Mouse (Mus musculus) limb, embryonic 14.5 days (tissue): ENCODE data around the gene Cdh5. TPM values are rescaled to one million over a fixed set of nuclear protein-coding genes. Genes with fewer than 3 reads are reported as not detected.
"Not testable (repeated sequence)": the region's sequence is repeated elsewhere in the genome, so short reads cannot be mapped to it uniquely, and the experiment has no call there.

Source experiments
- ATAC-seq: fragments of 200-750 bp; cut with Nextera tagmentation; 2 replicates; pipeline ENCODE4 v1.8.0; 2017; ENCODE audit warnings: low read depth, moderate number of reproducible peaks, moderate TSS enrichment; ENCODE audit not compliant: low FRiP score
- DNase-seq: peaks from one replicate; pipeline ENCODE4 v3.0.0-alpha.2; 2015; ENCODE audit warnings: low spot score
- H3K27ac ChIP-seq: fragments of 300-500 bp; sonication (generic); replicated peaks from 2 replicates; pipeline ENCODE4 v1.5.1; 2014; ENCODE audit warnings: low read depth, mild to moderate bottlenecking, low read length, moderate library complexity, mixed read lengths
- H3K27me3 ChIP-seq: fragments of 300-500 bp; sonication (generic); 2 replicates; pipeline ENCODE4 v1.6.1; 2014; ENCODE audit warnings: low read length, mixed read lengths; ENCODE audit not compliant: control insufficient read depth, insufficient read depth
- H3K36me3 ChIP-seq: fragments of 300-500 bp; sonication (generic); 2 replicates; pipeline ENCODE4 v1.6.1; 2014; ENCODE audit warnings: mild to moderate bottlenecking, low read length, moderate library complexity, mixed read lengths; ENCODE audit not compliant: control insufficient read depth, insufficient read depth
- H3K4me1 ChIP-seq: fragments of 300-500 bp; sonication (generic); 2 replicates; pipeline ENCODE4 v1.6.1; 2014; ENCODE audit warnings: antibody characterized with exemption, low read length, mixed read lengths; ENCODE audit not compliant: control insufficient read depth, insufficient read depth
- H3K4me2 ChIP-seq: fragments of 300-500 bp; sonication (generic); replicated peaks from 2 replicates; pipeline ENCODE4 v1.6.1; 2014; ENCODE audit warnings: low read depth, mild to moderate bottlenecking, low read length, moderate library complexity; ENCODE audit not compliant: severe bottlenecking
- H3K4me3 ChIP-seq: fragments of 300-500 bp; sonication (generic); replicated peaks from 2 replicates; pipeline ENCODE4 v1.5.1; 2014; ENCODE audit warnings: low read length
- H3K9ac ChIP-seq: fragments of 300-500 bp; sonication (generic); 2 replicates; pipeline ENCODE4 v1.6.1; 2014; ENCODE audit warnings: mild to moderate bottlenecking, low read depth, low read length, moderate library complexity; ENCODE audit not compliant: severe bottlenecking
- H3K9me3 ChIP-seq: fragments of 300-500 bp; sonication (generic); 2 replicates; pipeline ENCODE4 v1.6.1; 2016; ENCODE audit warnings: low read length; ENCODE audit not compliant: control insufficient read depth
- POLR2A ChIP-seq: fragments of 200-500 bp; IDR thresholded peaks from 2 replicates; pipeline ENCODE4 v1.8.0; 2012; ENCODE audit warnings: inconsistent platforms, mild to moderate bottlenecking, moderate library complexity, borderline replicate concordance; ENCODE audit not compliant: insufficient read depth, insufficient read length; ENCODE audit errors: extremely low read depth
- WGBS: fragments of 180-500 bp; shearing (Covaris S2); extraction: QIAGEN DNeasy Blood & Tissue Kit; methylation state at CpG from one replicate; pipeline ENCODE4 v1.1.7; 2014; 5-methylcytosine and 5-hydroxymethylcytosine counted together
- polyA plus RNA-seq, 2 experiments: library from polyadenylated mRNA; depleted of rRNA in 1 of 2; stranded (reverse) in 1 of 2; unstranded in 1 of 2; fragments of >200 nt; fragmentation: Nextera tagmentation in 1 of 2; extraction: Ambion mirVana in 1 of 2; gene quantifications; 2 replicates each; pipeline versions ENCODE4 v1.2.1 to v1.2.3; 2012 to 2014

Cdh5 gene
- polyA plus RNA-seq, 2 experiments: 34.6 to 58.0 TPM

DNA sequence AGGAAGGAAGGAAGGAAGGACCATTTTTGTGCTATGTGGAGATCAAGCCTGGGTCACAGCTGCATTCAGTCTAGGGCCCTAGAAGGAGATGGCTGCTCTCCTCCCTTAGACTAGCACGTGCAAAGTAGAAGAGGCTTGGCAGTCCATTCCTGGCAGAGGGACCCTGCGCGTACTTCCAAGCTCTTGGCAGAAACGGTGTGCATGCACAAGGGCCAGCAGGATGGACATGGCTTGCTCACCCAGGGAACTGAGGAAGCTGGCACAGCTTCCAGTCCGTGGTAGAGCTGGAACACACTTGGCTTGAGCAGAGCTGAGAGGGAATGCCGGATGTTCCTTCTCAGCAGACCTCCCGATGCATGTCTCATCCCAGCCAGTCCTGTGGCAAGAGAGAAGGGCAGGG, 36.2 kb upstream of the Cdh5 start:
- Histone ChIP-seq H3K4me1 (peaks cover 17% of the 10 kb centered on the region; the same call in 1 of the 2 replicates), H3K27me3 (no peaks in the 10 kb centered on the region), H3K9me3 (no peaks in the 10 kb centered on the region), H3K9ac (no peak overlapping the region), H3K4me2 (no peak overlapping the region), H3K27ac (no peak overlapping the region), H3K36me3 (no peaks in the 10 kb centered on the region), H3K4me3 (no peak overlapping the region)
- no peak for ATAC-seq
- DNase-seq: no peak
- no peak for TF ChIP-seq POLR2A
- 89% methylated on average over 7 of the region's 7 CpGs for WGBS

DNA sequence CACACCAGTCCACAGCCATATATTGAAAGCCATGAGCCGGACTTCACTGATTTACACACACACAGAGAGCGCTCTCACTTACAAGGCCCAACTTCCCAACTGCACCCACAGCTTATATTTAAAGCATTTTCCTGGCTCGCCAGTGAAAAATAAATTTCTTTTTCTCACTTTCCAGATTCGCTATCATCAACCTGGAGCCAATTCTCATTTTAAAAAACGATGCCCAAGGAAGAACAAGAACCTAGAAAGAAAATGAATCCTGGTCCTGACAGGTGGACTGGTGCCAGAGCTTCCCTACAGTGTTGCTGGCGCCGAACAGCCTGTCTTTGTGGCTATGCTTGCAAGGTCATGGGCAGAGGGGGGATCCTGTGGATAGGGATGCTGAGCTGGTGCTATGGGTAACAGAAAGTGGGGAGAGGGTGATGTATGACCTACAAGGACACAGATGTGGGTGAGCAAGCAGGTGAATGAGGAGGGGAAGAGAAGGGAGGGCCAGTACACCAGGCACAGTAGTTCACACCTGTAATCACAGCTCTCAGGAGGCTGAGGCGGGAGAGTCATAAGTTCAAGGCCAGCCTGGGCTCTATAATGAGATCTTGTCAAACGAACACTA, 35.4 kb upstream of the Cdh5 start:
- Histone ChIP-seq H3K36me3 (no peaks in the 10 kb centered on the region), H3K4me2 (no peak overlapping the region), H3K27ac (no peak overlapping the region), H3K27me3 (no peaks in the 10 kb centered on the region), H3K4me3 (no peak overlapping the region), H3K9ac (no peak overlapping the region), H3K9me3 (no peaks in the 10 kb centered on the region), H3K4me1 (peaks cover 14% of the 10 kb centered on the region; the same call in 1 of the 2 replicates)
- ATAC-seq (no peak), DNase-seq (no peak)
- WGBS: 88% methylated on average over 9 of the region's 9 CpGs
- no peak for TF ChIP-seq POLR2A

DNA sequence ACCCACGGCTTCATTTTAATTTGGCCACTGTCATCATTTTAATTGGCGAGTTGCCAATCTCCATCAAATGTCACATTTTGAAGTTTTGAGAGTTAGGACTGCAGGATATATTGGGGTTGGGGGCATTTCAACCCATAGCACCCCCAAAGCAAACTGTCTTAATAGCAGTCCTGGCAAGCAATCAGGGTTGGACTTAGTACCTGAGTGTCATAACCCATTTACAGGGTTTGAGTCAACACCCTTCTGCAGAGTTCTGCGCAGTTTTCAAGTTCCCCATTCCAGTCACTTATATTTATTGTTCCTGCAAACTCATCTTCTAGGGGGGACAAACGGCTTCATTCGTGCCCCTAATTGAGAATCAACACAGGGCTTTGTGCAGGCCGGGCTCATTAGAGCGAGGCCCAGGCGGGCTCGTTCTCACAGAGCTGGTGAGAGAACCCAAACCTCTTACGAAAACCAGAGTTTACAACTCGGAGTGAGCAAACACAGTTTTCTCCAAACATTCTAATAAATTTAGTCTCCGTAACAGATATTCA, 34.0 kb upstream of the Cdh5 start:
- ATAC-seq (no peak), DNase-seq (no peak)
- Histone ChIP-seq H3K27me3 (no peaks in the 10 kb centered on the region), H3K4me1 (peaks cover 7% of the 10 kb centered on the region; the same call in 1 of the 2 replicates), H3K36me3 (no peaks in the 10 kb centered on the region), H3K27ac (no peak overlapping the region), H3K9me3 (no peaks in the 10 kb centered on the region), H3K4me3 (no peak overlapping the region), H3K4me2 (no peak overlapping the region), H3K9ac (no peak overlapping the region)
- 69% methylated on average over 12 of the region's 12 CpGs for WGBS
- no peak for TF ChIP-seq POLR2A

DNA sequence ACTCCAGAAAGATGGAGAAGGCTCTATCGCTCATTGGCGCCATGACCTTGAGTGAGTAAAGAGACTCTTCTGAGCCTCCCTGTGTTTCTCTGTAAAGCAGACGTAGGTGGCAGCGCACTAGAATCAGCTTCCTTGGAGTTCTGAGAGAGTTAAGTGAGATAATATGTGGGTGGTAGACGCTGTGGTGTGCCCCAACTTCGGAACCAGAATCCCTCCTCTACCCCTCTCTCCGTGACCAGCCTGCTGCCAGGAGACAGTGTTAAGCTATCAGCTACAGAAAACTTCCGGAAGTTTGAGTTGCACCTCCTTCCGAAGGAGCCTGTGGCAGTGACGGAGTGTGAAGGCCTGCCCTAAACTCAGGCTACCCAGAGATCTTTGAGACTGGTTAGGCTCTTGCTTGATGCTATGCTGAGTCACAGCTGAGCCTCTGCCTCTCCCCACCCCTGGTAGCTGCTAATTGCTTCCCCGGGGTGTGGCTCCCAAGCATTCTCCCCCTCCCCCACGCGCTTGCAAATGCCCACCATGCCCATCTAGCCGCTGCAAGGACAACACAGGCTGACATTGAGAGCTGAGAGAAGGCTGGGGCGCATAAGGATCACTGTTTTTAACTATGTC, 32.9 kb upstream of the Cdh5 start:
- ATAC-seq (no peak), DNase-seq (no peak)
- H3K27ac ChIP-seq: no peak overlapping the region
- H3K4me2 ChIP-seq: no peak overlapping the region
- TF ChIP-seq POLR2A: no peak
- no peak overlapping the region for H3K4me3 ChIP-seq
- 0 out of 2 replicates have a peak, but pooled peaks cover 4% of the 10 kb centered on the region for H3K4me1 ChIP-seq
- H3K9me3 ChIP-seq: no peaks in the 10 kb centered on the region
- no peaks in the 10 kb centered on the region for H3K27me3 ChIP-seq
- WGBS: 72% methylated on average over 15 of the region's 15 CpGs
- H3K36me3 ChIP-seq: no peaks in the 10 kb centered on the region
- H3K9ac ChIP-seq: no peak overlapping the region

DNA sequence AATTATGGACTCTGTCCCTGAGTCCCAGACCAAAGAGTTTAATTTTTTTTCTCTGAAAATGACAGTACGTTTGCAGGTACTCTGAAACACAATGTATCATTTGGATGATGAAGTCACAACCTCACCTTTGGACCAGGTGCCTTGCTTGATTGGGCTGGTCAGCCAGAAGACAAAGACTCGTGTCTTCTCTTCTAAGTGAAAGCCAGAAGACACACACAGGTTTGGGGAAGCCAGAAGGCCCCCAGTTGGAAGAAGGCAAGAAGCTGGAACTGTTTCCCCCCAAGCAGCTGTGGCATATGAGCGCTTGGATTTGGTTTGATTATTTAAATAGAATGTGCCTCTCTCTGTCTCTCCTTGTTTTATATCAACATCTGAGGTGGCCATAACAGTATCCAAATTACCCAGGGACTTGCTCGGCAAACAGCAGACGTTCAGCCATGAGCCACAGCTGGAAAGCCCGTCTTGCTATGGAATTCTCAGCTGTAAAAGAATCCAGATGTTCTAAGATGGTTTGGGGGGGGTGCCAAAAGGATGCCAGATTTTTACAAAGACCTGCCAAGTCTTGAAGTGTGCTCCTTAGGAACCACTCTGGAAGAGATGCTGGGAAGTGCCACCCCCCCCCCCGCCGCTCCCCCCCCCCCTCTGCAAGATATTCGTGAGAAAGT, 31.1 kb upstream of the Cdh5 start:
- not testable (repeated sequence) for ATAC-seq, H3K27me3 ChIP-seq, H3K27ac ChIP-seq, H3K4me3 ChIP-seq, H3K9ac ChIP-seq, H3K4me2 ChIP-seq, H3K4me1 ChIP-seq, H3K36me3 ChIP-seq, H3K9me3 ChIP-seq
- WGBS: 44% methylated on average over 8 of the region's 9 CpGs
- DNase-seq: peak; percentile 57
